Mouse (Mus musculus) layer of hippocampus, adult 8-10 months (tissue): ENCODE measurements at regions not wholly inside any gene's neighbourhood (a gene's known extent, or its start where the extent isn't known, plus 50 kb on each side); places are given as distances from the start of the nearest gene placed in this dataset.

ENCODE experiments used
- DNase-seq, 2 experiments: peaks; one replicate each; pipeline ENCODE4 v3.0.0; 2022; ENCODE audit warnings: low spot score in 2 of 2

DNA sequence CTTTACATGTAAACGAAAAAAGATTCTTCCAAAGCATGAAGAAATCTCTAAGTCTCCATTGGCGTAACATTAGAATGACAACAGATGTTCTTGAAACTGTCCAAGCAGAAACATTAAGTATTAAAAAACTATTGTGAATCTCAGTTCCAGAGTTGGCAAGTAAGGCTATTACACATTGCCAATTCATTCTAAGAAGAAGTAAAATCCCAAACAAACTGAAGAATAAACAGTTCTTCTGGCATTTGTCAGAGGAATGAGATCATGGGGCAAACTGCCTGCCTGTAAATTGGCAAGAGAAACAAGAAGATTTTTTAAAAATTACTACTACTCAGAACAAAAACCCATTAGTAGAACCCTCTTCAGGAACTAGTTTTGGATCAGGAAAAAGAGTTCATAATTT, 680.1 kb downstream of the Nova1 start:
- DNase-seq, result no peak

DNA sequence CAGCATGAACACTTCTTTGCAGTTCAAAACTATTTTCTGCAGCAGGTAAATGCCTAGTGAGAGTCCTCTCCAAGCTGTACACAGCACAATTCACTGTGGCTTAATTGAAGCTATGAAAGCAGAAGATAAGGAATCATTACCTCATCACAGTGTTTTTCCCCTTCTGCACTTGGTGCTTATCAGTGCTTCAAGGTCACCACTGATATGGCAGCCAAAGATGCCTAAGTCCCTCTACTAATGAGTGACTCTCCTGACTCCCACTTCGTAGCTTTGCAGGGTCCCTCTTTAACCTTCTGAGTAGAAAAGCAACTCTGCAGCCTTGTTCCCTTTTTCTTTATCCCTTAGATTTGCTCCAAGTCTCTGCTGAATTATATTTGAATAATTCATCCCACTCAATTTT, 692.9 kb downstream of the Nova1 start:
- DNase-seq, result no peak

DNA sequence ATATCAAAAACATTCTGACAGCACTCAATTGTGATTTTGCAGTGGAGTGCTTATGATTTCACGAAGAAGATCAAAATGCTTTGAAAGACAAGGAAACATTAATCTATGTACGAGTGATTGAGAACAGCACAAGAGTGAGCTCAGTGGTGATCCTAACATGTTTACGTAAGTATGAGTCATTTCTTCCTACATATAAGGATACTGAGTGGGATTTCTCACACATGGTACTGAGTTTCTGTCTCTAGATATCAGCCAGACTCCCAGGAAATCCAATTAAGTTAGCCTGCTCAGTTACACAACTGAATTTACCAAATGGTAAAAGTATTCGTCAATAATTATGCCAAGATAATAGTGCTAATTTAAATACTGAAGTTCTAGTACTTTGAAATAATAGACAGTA, 707.4 kb downstream of the Nova1 start:
- no peak for DNase-seq

DNA sequence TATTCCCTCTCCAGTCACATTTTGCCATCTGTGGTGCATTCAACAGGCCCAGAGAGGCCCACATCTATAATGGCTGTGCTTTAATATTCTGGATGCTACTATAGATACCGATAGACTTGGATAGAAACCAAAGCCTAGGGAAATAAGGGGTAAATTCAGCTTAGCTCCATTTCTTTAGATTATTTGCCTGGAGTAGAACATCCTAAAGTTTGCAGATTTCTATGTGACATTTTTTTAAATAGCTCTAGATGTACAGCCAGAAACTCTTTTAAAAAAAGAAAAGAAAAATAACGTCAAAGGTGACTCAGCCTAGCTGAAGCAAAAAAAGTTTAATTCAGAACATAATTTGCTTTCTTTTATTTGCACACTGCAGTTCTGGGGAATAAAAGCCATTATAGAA, 735.4 kb downstream of the Nova1 start:
- no peak for DNase-seq

DNA sequence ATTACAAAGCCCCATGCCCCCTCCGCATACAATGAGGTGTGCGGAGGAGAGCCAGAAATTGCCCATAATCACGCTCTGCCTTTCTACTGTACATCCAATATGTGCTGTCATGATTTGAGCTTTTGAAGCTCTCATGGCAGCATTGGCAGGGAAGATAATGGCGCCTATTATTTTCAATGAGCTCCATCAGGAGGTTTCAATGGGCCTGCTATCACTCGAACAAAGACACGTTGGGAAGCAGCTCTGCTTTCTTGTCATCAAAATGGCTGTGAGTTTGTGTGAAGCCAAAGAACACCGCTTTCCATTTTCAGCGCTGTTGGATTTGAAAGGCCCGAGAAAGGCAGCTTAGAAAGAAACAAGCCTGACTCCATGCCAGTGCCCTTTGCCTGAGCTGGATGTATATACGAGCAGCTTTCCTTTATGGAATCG, 742.9 kb downstream of the Nova1 start:
- no peak for DNase-seq

DNA sequence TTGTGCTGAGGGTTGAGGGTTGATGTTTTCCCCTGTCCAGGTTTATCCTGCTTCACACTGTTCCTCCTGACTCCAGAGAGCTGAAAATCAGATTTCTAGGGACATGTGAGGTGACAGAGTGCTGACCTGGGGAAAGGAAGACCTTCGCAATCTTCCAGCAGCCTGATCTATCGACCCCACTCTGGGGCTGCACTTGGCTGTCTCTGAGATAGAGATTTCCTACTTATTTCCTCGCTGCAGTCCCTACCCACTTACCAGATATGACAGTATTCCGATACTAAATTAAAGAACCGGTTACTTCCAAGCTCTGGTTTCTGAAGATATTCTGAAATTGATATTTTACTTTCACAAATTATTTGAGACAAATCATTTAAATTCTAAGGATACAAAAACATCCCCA, 743.4 kb downstream of the Nova1 start:
- no peak for DNase-seq

DNA sequence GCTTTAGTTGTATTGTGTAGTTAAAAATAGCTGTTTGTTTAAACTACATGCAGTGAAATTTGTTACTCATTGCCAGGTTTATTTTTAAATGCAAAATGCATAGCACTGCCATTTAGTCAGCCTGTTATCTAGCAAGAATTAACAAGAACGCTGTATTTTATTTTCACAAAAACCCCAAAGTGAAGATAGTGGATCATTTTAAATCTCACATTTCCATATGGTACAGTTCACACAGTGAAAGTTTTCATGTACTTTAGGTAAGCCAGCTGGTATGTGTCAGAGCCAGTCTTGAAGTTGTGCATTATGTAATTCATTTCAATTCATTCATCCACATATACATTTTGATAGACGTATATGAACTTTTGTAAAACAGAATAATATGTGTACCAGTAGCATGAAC, 751.8 kb downstream of the Nova1 start:
- DNase-seq, result no peak

DNA sequence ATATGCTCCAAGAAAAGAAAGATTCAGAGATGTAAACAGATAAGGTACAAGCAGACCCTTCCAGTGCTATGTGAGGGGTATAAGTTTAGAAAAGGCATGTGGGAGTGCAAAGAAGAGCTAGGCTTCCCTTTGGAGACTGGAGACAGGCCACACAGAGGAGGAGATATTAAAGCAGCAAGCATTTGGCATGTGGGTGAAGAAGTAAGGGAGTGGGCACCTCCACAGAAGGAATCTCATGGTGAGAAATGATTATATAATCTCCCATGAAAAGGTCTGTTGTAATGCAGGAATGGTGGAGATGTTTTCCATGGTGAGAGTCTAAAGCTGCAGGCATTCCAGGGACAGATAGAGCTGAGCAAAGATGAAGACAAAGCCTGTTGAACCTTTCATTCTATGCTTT, 778.1 kb downstream of the Nova1 start:
- peak; percentile 6 to 35 for DNase-seq

DNA sequence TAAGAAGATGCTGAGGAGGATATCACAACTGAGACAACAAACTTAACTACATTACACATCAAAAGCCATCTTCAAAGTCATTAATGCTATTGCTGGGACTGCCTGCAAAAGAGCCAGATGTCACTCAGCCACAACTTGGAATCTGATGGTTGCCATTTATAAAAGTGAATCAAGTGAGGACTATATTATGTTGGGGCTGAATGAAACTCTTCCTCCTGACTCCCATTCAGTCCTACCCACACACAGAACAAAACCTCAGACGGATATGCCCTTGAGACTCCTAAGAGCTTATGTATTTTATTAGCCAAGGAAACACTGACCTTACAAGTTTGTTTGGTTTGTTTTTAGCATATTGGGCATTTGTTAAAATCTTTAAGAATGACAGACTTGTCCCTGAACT, 778.5 kb downstream of the Nova1 start:
- no peak for DNase-seq

DNA sequence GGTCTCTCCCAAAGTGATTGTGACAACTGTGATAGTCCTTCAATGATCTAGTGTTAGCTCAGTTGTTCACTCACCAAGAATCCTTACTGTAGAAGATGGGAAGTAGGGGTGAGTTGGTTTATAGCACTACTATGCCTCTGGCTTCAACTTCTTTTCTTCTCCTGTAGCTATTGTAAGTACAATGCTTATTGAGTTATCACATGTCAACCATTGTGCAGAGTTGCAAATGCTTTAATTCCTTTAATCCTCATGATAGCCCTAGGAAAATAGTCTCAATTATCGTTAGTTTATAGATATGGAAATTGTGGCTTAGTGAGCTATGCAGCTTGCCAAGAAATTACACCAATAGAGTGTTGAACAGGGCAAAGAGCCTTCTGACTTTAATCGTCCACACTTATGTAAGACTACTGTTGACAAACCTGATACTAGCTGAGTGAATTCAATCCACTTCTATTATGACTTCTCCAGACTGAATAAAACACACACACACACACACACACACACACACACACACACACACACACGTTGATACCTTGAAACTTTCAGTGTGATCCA, 782.1 kb downstream of the Nova1 start:
- DNase-seq, result no peak

DNA sequence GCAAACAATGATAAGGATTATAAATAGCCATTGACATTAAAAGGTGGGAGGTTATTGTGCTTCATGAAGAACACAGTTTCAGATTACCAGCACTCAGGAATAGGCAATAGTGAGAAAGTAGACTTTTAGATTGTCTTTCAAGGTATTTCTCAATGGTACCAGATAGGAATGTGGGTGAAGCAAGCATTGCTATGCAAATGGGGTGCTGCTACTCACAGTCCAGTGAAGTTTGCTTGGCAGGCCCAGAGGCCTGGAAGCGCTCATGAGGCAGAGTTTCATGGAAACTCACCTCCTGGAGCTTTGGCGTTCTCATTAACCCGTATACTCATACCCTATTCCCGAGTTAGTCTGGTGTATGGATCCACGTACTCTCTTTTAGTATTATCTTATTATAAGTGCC, 793.5 kb downstream of the Nova1 start:
- DNase-seq, result no peak

DNA sequence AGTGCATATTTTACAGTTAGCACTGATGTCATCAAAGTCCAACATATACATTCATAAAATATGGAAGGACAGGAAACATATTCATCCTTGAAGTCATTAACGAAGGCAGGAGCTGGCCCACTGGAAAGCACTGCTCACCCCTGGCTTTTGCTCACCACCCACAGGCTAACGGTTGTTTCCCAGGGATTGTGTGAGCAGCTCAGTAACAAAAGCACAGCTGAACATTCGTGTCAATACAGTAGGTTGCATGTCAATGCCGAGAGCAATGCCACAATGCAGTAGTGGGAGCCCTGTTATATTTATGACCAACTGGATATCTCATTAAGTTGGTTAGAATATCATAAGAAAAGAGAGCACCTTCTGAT, 797.2 kb downstream of the Nova1 start:
- DNase-seq, result no peak

DNA sequence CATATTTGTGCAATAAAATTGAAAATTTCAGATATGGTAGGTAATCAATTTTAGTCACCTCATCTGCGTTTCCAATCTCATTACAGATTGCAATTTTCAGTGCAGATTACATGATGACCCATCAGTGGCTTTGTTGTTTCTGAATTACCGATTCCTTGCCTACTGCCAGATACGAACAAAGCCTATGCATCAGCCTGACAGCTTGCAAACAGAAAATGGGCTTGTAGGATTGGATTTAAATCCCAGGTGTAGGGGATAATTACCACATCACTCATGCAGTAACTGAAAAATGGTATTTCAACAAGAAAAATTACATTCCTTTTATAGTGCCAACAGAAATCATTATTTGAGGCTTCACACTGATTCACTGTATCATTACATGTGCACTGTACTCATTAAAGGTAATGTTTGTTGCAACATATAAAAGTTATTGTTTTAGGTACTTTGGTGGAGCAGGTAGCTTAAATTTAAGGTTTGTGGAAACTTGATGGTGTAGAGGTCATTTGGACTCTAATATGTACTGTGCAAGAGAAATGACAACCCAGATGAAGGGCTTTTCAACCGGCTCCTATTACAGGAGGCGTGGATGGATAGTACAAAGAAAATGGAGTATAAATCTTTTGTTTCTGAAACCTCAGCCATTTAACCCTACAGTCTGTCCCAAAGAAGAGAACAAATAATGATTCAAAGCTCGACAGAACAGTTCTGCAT, 797.7 kb downstream of the Nova1 start:
- DNase-seq, result no peak

DNA sequence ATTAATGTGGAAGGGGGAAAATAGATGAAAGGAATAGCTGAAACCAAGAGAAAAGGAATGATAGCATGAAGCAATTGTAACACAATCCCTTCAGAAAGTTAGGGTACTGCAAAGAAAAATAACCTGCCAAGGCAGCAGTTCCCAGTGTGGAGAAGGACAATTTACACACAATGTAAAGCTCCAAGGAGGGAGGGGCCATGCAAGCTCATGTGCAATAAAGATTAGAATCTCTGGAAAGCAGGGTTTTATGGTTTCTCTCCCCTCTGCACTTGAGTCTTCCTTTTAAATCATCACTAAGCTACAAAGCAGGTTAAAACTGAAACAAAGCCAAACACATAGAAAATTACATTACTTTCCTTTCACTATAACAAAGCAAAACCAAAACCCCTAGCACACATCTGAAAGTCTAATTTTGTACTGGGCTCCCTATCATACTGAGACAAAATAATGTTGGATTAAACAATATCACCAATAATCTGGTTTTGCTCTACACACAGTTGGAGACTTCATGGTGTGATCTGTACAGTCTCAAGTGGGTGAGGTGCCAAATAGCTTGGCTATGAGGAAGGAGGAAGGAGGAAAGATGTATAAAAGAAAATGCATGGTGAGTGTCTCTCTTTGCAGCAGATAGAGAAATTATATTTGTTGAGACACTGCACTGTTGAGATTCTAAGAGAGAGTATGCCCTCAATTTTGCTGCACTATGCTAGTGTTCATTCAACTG, 840.9 kb downstream of the Nova1 start:
- no peak for DNase-seq

DNA sequence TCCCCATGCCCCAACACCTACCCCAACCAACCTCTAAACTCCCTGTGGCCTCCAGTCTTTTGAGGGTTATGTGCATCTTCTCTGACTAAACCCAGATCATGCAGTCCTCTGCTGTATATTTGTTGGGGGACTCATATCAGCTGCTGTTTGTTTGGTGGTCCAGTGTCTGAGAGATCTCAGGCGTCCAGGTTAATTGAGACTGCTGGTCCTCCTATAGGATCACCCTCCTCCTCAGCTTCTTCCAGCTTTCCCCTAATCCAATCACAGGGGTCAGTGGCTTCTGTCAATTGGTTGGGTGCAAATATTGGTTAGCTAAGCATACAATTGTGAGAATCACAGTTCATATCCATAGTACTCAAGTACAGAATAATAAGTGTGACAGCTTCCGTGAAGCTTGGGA, 842.9 kb downstream of the Nova1 start:
- no peak for DNase-seq

DNA sequence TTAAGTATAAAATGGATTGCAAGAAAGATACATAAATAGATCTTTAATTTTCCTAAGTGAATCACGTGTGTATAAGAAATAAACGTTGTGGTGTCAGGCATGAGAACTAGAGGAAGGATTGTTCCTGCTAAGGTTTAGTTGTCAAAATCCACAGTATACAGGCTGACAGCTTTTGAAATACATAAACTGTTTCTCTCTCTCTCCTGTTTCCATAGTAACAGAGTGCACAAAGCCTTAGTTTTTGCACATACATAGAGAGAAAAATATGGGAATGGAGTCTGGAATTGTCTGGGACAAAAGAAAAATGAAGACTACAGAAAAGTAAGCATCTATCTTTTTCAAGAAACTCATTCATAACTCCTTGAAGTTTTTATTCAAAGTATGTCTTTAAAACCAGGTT, 848.3 kb downstream of the Nova1 start:
- DNase-seq, result no peak

DNA sequence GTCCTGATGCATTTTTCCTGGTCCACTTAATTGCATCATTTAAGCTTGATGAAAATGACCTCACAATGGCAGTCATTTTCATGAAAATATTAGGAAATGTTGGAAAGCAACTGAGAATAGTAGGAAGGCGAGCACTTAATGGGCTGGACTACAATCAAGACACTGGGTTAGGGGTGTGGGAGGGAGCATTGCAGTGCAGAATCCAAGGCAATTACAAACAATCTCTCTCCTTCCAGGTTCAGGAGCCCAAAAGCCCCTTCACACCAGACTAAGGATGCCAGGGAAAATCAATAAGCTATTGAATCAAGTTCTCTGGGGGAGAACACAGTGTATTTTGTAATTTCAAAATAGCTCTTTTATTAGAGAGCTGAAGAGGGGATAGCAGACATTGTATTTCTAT, 848.8 kb downstream of the Nova1 start:
- no peak for DNase-seq

DNA sequence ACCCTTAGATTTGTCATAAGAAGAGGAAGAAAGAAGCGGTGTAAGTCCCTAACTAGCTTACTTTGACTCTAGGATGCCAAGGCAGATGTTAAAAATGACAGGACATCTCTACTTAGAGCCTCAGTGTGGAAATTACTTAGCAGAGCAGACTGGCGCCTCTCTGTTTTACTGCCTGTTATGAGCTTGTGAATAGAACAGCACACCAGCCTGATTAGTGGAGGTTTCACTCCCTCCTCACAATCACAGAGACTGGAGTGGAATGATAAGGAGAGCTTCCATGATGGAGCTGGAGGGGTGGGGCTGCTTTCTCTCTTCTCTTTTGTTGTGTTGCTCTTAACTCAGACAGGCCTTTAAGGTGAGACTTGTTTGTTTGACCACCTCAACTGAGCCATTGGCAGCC, 871.8 kb downstream of the Nova1 start:
- no peak for DNase-seq

DNA sequence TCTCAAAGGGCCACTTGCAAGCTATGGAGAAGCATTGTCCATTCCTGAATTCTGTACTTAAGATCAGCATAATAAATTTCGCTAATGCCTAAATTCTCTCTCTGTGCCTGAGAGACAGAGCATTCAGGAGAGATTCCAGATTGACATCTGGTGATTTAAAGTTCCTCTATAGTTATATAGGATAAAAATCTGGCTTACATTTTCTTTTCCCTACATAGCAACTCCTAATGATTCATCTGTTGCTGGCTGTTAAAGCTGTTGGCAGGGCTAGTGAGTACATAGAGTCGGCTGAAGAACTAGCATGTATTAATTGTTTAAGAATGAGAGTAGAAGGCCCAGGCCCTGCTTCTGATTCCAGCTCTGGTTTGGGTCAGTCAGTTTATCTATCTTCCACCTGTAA, 870.0 kb upstream of the Stxbp6 start:
- no peak for DNase-seq

DNA sequence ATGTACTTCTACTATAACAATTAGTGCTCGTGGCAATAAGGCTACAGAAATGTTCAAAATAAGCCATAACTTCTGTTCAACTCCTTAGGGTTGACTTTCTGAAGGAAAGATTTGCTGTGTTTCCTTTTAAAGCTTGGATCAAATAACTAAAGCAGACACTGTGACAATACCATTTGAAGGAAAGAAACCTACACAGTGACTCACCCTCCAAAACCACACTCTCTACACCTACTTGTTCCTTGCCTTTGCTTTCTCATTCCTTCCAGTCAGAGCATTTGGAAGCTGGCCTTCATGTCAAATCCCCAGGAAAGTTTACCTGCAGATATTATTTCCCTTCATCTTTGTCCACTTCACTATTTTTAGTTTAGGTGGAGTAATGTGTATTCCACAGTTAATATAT, 867.9 kb upstream of the Stxbp6 start:
- no peak for DNase-seq

DNA sequence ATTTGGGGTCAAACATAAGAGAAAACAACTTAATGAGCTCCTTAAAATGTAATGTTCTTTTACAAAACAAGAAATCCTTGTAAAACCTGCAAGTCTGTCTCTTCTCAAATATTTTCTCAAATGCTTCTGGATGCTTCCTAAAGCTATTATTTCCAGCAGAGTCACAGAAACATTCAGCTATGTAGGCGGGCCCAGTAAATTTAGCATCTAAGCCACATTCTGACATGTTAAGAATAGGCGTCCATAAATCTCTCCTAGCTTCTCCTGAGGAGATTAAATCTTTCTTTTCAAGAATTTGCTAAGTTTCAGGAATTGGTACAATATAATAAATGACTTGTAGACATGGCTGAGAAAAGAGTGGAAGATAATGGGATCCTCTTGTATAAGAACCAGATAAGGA, 858.9 kb upstream of the Stxbp6 start:
- no peak for DNase-seq

DNA sequence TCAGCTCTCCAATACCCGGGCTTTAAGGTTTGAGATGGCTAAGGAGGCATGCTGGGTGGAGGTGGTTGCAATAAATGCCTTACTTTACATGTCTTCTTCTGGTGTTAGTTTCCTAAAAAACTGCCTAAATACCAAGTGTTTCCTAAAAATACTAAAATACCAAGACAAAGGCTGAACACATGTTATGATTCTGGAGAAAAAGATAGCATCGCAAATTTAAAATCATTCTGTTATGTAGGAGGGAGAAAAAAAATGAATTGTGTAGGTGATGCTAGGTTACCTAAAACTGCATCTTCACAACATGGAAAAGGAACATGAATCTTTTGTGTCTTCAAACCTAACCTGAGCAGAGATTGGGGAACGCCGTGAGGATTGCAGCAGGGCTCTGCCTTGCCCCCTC, 857.7 kb upstream of the Stxbp6 start:
- no peak for DNase-seq

DNA sequence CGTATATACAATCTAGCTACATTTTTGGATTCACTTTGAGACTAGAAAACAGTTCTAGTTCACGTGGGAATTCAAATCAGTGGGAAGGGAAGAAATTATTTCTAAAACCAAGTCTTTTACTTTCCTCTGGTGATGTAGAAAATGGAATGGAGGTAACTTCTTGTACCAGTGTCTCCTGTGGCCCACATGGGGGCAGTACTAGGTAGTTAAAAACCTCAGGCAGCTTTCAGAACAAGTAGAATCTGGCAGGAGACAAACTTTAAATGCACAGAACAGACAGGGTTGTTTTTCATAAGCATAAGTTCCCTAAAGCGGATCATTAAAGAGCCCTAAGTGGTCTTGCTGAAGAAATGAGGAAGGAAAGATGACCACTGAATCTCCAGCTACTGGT, 855.2 kb upstream of the Stxbp6 start:
- DNase-seq, result peak in 1 of 2 experiments; percentile 32
